ENCODE assay signal across 22 mouse cellular contexts in the genomic region with DNA sequence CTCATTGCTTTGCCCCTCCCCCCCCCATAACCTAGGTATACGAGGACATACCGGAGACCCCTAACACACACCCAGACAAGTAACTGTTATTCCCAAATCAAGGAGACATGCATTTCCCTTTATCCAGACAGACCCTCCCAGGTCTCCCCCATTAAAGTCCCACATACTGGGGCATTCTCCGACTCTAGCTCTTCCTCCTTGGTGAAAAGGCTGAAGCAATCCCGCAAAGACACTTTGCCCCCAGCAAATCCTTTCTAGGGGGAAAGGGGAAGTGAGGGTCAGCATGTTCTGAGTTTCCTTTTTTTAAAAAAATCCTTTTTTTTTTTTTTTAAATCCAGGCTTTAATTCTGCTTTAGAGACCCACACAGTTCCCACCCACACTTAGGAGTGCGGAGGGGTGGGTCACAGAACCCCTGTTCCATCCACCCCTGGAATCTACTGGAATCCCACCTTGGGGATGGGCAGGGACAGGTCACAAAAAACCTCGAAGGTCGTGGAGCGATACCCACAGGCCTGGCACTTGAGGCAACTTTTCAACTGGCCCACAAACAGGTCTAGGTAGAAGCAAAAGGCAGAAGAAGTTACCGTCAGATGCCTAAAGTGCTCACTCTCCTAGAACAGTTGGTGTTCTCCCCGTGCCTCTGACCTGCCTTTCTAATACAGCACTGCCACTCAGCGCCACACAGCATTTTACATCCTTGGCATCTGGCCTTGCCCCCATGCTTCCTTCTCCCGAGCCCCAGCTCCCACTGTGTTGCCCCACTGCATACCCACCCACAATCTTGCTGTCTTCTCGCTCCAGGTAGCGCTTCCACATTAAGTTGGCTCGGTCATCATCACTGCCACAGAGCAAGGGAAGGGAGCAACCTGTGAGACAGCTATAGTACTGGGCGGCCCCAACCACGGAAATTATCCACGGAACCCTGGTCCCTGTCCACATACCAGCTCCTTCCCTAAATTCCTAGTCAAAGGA. TPM values are rescaled to one million over a fixed set of nuclear protein-coding genes. Genes with fewer than 3 reads are reported as not detected.
DNase-seq lines count a peak whose midpoint lies in the region; ATAC-seq lines count a peak whose summit lies in the region.
"Had no signal": no experiment of that assay in that cellular context is flagged by ENCODE, and none has a peak within 500 bp of the region (broad histone marks: within the 10 kb centered on the region; RNA-seq: fewer than 3 reads in every experiment).

No protein-coding gene starts in this region.

- H3K4me1 ChIP-seq in kidney, embryonic 16.5 days (ENCODE audit: insufficient read depth, low read length) = peaks cover 36% of the 10 kb centered on the region

- H3K4me2 ChIP-seq in kidney, embryonic 16.5 days (replicated peaks; ENCODE audit: low read depth, low read length) = no peak overlapping the region
- H3K4me2 ChIP-seq: neural tube, embryonic 12.5 days had no signal

- no peak overlapping the region for H3K27ac ChIP-seq in kidney, embryonic 16.5 days (ENCODE audit: low read length)
- H3K27ac ChIP-seq: limb, embryonic 10.5 days; midbrain, embryonic 10.5 days; neural tube, embryonic 12.5 days had no signal

- peak; percentile 32 for DNase-seq in cerebellum, adult 9-10 months
- DNase-seq in cerebellum, adult 8-10 months = no peak
- DNase-seq in kidney, adult 11 months = peak; percentile 4
- peak; percentile 25 to 35 for DNase-seq in right cerebral cortex, postnatal 10 days (ENCODE audit: low spot score in 2 of 2)
- no peak for DNase-seq in right cerebral cortex, postnatal 14 days
- no peak for DNase-seq in frontal cortex, adult 2 months (ENCODE audit: extremely low spot score in 1 of 2, low spot score in 1 of 2)
- DNase-seq in yolk sac, embryonic 10.5 days (ENCODE audit: low spot score) = no peak
- DNase-seq: adrenal gland, adult 2 months; gastrocnemius, postnatal 10 days; heart, postnatal 4 days; lung, adult 2 months; lung, postnatal 36 days; thymus, postnatal 4 days had no signal

- no peak for ATAC-seq in kidney, embryonic 16.5 days (ENCODE audit: low FRiP score, low TSS enrichment)
- ATAC-seq: hindbrain, embryonic 16.5 days; intestine, postnatal 0 days had no signal

- H3K9ac ChIP-seq in kidney, embryonic 16.5 days (replicated peaks; ENCODE audit: low read length) = no peak overlapping the region
- H3K9ac ChIP-seq: neural tube, embryonic 12.5 days had no signal

- no peaks in the 10 kb centered on the region for H3K9me3 ChIP-seq in kidney, embryonic 16.5 days (ENCODE audit: low read length)
- H3K9me3 ChIP-seq: heart, embryonic 12.5 days; limb, embryonic 10.5 days; midbrain, embryonic 10.5 days; neural tube, embryonic 12.5 days had no signal

- H3K4me3 ChIP-seq in kidney, embryonic 16.5 days (ENCODE audit: low read length) = no peak overlapping the region
- H3K4me3 ChIP-seq: left cerebral cortex, adult 2 months; neural tube, embryonic 12.5 days had no signal

- H3K27me3 ChIP-seq in kidney, embryonic 16.5 days (ENCODE audit: insufficient read depth, low read length) = no peaks in the 10 kb centered on the region
- H3K27me3 ChIP-seq: CH12.LX; heart, embryonic 12.5 days; neural tube, embryonic 12.5 days had no signal

- peaks cover 40% of the 10 kb centered on the region for H3K36me3 ChIP-seq in kidney, embryonic 16.5 days (ENCODE audit: insufficient read depth, low read length)

- 90% methylated on average over 18 of the region's 18 CpGs for WGBS in kidney, embryonic 16.5 days

RNA-seq across cellular contexts. Expression of gene Ppox, which starts 2.5 kb away (rescaled TPM):
- polyA plus RNA-seq in kidney, embryonic 16.5 days (2015; fragmentation: Nextera tagmentation; extraction: Ambion mirVana) = 69.2 and 77.2 TPM in 2 replicates
- 69.4 and 83.5 TPM in 2 replicates for polyA plus RNA-seq in frontal cortex, adult 2 months (2012; rRNA removed)

RNA-seq across cellular contexts. Expression of gene Usp21, which starts 4.3 kb away (rescaled TPM):
- 101 and 103 TPM in 2 replicates for polyA plus RNA-seq in kidney, embryonic 16.5 days (2015; fragmentation: Nextera tagmentation; extraction: Ambion mirVana)
- 73.0 and 83.2 TPM in 2 replicates for polyA plus RNA-seq in frontal cortex, adult 2 months (2012; rRNA removed)

RNA-seq across cellular contexts. Expression of gene Ufc1, which starts 11.3 kb away (rescaled TPM):
- polyA plus RNA-seq in kidney, embryonic 16.5 days (2015; fragmentation: Nextera tagmentation; extraction: Ambion mirVana) = 102 and 111 TPM in 2 replicates
- polyA plus RNA-seq in frontal cortex, adult 2 months (2012; rRNA removed) = 90.5 and 94.3 TPM in 2 replicates

RNA-seq across cellular contexts. Expression of gene B4galt3, which starts 13.3 kb away (rescaled TPM):
- 92.2 and 99.1 TPM in 2 replicates for polyA plus RNA-seq in kidney, embryonic 16.5 days (2015; fragmentation: Nextera tagmentation; extraction: Ambion mirVana)
- 65.2 and 73.7 TPM in 2 replicates for polyA plus RNA-seq in frontal cortex, adult 2 months (2012; rRNA removed)

RNA-seq across cellular contexts. Expression of gene Ndufs2, which starts 32.3 kb away (rescaled TPM):
- polyA plus RNA-seq in kidney, embryonic 16.5 days (2015; fragmentation: Nextera tagmentation; extraction: Ambion mirVana) = 311 and 368 TPM in 2 replicates
- polyA plus RNA-seq in frontal cortex, adult 2 months (2012; rRNA removed) = 212 and 225 TPM in 2 replicates

Comparison
In these comparisons a context has a peak if more than half of its experiments do, and no peak if none do; other contexts are left out.
1. DNase-seq: peak in cerebellum, adult 9-10 months (single experiment), kidney, adult 11 months (single experiment) and right cerebral cortex, postnatal 10 days (2 of 2); none in cerebellum, adult 8-10 months (single experiment), right cerebral cortex, postnatal 14 days (single experiment), frontal cortex, adult 2 months (0 of 2) and yolk sac, embryonic 10.5 days (single experiment).